Mouse (Mus musculus) G1E (cell line): ENCODE measurements around the gene Sh3bgrl2.

Experiments used
- CTCF ChIP-seq: IDR thresholded peaks from 2 replicates; pipeline ENCODE4 v1.5.1; 2012; ENCODE audit warnings: low read depth, low read length, inconsistent platforms, mixed read lengths
- GATA1 ChIP-seq: IDR thresholded peaks from 2 replicates; pipeline ENCODE4 v1.6.1; 2012; ENCODE audit warnings: borderline replicate concordance, low read length, inconsistent platforms, mixed read lengths
- GATA2 ChIP-seq: IDR thresholded peaks from 2 replicates; pipeline ENCODE4 v1.6.1; 2012; ENCODE audit warnings: low read depth, low read length, inconsistent platforms, borderline replicate concordance
- POLR2AphosphoS5 ChIP-seq: IDR thresholded peaks from 2 replicates; pipeline ENCODE4 v1.6.1; 2012; ENCODE audit warnings: low read depth, low read length, inconsistent platforms; ENCODE audit not compliant: insufficient replicate concordance
- TAL1 ChIP-seq: conservative IDR thresholded peaks from 2 replicates; pipeline ENCODE4 v1.6.1; 2012; ENCODE audit warnings: low read depth, low read length, inconsistent platforms, mixed read lengths

GRCm38 (mm10) chr9:83547229-83547628 lies 898 bp upstream of the Sh3bgrl2 start:
- TF ChIP-seq CTCF (no peak), GATA2 (no peak), TAL1 (no peak), GATA1 (no peak), POLR2AphosphoS5 (no peak)
